Mouse (Mus musculus): ENCODE data around the gene Grk5. TPM values are rescaled to one million over a fixed set of nuclear protein-coding genes. Genes with fewer than 3 reads are reported as not detected.
A peak's percentile ranks its signal among the peaks of the same experiment; 100 is the strongest.

Grk5 gene
- polyA plus RNA-seq, 1 experiment from 2014 or later = 2.4 TPM

DNA sequence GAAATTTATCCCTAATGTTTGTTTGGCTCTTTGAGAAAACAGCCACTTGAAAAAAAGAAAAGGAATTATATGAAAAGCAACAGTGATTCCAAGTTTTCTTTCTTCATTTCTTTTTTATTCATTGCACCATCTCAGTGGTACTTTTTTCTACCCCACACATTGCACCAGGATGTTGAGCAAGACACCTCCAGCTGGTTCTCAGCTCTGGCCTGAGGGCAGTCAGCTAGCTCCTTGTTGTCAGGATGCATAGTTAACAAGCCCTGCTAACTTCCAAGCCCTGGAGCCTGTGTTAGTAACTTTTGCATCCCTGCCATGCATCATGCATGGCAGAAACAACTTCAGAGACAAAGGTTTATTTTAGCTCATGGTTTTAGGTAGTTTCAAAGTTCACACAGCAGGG is 163.2 kb downstream of the Grk5 start:
- peaks cover 15% of the 10 kb centered on the region for H3K4me1 ChIP-seq
- DNase-seq (ENCODE audit: low spot score) = no peak

DNA sequence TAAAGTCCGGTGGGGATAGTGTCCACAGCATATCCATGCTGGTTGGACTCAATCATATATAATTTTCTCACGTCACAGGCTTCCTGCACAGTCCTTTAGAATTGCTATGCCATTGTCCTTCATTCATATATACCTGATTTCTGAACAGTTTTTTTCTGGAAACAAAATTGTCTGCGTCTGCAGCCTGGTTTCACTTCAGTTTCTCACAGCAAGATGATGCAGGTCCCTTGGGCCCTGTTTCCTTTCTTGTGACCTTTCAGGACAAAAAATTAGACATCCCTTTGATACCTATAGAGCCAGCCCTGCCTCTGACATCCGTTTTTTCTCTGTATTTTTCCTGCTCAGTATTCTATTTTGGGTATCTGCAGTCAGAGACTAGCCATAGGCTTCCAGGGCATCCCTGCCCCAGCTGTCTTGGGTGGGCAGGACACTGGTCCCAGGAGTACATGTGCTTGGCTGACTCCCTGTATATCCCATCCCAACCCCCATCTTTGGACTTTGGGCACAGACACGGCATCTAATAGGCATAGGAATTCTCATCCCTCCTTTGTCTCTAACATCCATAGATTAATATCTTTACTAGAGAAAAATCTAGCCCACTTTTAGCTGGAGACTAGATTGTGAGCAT is 167.3 kb downstream of the Grk5 start:
- H3K27ac ChIP-seq (replicated peaks) = peak overlapping the region; percentile 60
- 62% methylated on average over 5 of the region's 5 CpGs for WGBS

More for the DNA sequence above, 163.2 kb downstream of the Grk5 start:
- H3K4me3 ChIP-seq = no peak overlapping the region
- no peaks in the 10 kb centered on the region for H3K27me3 ChIP-seq (replicated peaks; ENCODE audit: low read depth, poor library complexity, severe bottlenecking)
- H3K9me3 ChIP-seq = no peaks in the 10 kb centered on the region
- no peak overlapping the region for H3K27ac ChIP-seq (replicated peaks)
- H3K36me3 ChIP-seq (replicated peaks) = no peaks in the 10 kb centered on the region

GRCm38 (mm10) chr19:61057581-61057980 is 168.0 kb downstream of the Grk5 start:
- Histone ChIP-seq H3K4me1 (peaks cover 33% of the 10 kb centered on the region), H3K9me3 (no peaks in the 10 kb centered on the region), H3K27ac (replicated peaks) (0 out of 2 replicates have a peak overlapping the region, but pooled peaks have one; percentile 60), H3K36me3 (replicated peaks) (no peaks in the 10 kb centered on the region), H3K4me3 (no peak overlapping the region), H3K27me3 (replicated peaks; ENCODE audit: low read depth, poor library complexity, severe bottlenecking) (no peaks in the 10 kb centered on the region)
- peak; percentile 56 for DNase-seq (ENCODE audit: low spot score)
- 14% methylated on average over 3 of the region's 3 CpGs for WGBS

More for the DNA sequence above, 167.3 kb downstream of the Grk5 start:
- DNase-seq (ENCODE audit: low spot score) = no peak
- H3K27me3 ChIP-seq (replicated peaks; ENCODE audit: low read depth, poor library complexity, severe bottlenecking) = no peaks in the 10 kb centered on the region
- no peaks in the 10 kb centered on the region for H3K36me3 ChIP-seq (replicated peaks)
- peaks cover 33% of the 10 kb centered on the region for H3K4me1 ChIP-seq
- H3K9me3 ChIP-seq = no peaks in the 10 kb centered on the region
- no peak overlapping the region for H3K4me3 ChIP-seq

- peaks cover 3% of the 10 kb centered on the region; the same call in 1 of the 2 replicates for H3K36me3 ChIP-seq (replicated peaks)
- H3K27ac ChIP-seq (replicated peaks) = no peak overlapping the region
- no peak for DNase-seq (ENCODE audit: low spot score)
- no peaks in the 10 kb centered on the region for H3K27me3 ChIP-seq (replicated peaks; ENCODE audit: low read depth, poor library complexity, severe bottlenecking)
- peaks cover 9% of the 10 kb centered on the region for H3K4me1 ChIP-seq
- WGBS = 88% methylated on average over 3 of the region's 3 CpGs
- no peaks in the 10 kb centered on the region for H3K9me3 ChIP-seq
- H3K4me3 ChIP-seq = no peak overlapping the region
Observed at GRCm38 (mm10) chr19:61064386-61064785, 174.8 kb downstream of the Grk5 start.

- no peaks in the 10 kb centered on the region for H3K27me3 ChIP-seq (replicated peaks; ENCODE audit: low read depth, poor library complexity, severe bottlenecking)
- peaks cover 9% of the 10 kb centered on the region for H3K4me1 ChIP-seq
- H3K4me3 ChIP-seq = no peak overlapping the region
- no peaks in the 10 kb centered on the region for H3K9me3 ChIP-seq
- H3K36me3 ChIP-seq (replicated peaks) = peaks cover 3% of the 10 kb centered on the region; the same call in 1 of the 2 replicates
- 95% methylated on average over 1 of the region's 1 CpGs for WGBS
- DNase-seq (ENCODE audit: low spot score) = no peak
- no peak overlapping the region for H3K27ac ChIP-seq (replicated peaks)
Observed at GRCm38 (mm10) chr19:61065011-61065410, 175.5 kb downstream of the Grk5 start.

DNA sequence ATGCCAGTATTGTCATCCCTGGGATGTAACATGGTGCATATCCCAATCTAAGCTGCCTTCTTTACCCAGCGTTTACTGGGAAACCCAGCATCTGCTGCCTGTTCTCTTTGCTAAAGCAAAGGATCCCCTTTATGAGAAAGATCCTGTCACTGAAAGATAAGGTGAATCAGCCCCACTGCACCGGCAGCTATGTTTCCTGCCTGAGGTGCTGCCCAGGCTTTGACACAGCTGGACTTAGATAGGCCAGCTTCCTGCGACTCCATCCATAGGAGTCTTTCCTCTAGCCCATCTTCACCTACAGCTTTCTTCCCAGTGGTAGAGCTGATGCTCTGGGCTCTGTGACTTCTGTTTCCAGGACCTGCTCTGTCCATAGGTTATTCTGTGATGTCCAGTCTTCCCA is 189.1 kb downstream of the Grk5 start:
- no peaks in the 10 kb centered on the region for H3K9me3 ChIP-seq
- WGBS = 89% methylated on average over 3 of the region's 3 CpGs
- H3K4me1 ChIP-seq = no peaks in the 10 kb centered on the region
- H3K4me3 ChIP-seq = no peak overlapping the region
- DNase-seq (ENCODE audit: low spot score) = no peak
- no peaks in the 10 kb centered on the region for H3K27me3 ChIP-seq (replicated peaks; ENCODE audit: low read depth, poor library complexity, severe bottlenecking)
- peaks cover 12% of the 10 kb centered on the region for H3K36me3 ChIP-seq (replicated peaks)
- no peak overlapping the region for H3K27ac ChIP-seq (replicated peaks)

DNA sequence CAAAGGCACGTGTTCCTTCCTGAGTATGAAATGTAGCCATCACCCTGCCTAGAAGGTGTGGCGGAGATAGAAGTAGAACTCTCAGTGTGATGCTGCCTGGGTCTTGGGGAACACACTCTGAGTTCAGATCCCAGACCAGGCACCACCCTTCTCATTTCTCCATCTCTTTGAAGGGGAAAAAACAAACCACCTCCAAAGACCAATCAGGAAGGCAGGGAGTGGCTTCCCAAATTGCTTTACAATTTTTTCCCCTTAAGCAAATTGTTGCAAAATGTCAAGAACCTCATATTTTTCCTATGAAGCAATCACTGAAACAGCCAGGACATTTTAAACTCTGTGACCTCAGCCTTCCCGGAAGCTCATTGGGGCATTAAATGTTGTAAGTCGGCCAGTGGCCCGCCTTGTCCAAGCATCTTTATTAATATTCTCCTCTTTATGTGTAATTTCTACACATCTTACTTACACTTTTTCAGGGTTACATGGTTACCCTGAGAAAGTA is 190.8 kb downstream of the Grk5 start:
- Histone ChIP-seq H3K9me3 (no peaks in the 10 kb centered on the region), H3K4me3 (no peak overlapping the region), H3K4me1 (no peaks in the 10 kb centered on the region), H3K27me3 (replicated peaks; ENCODE audit: low read depth, poor library complexity, severe bottlenecking) (no peaks in the 10 kb centered on the region), H3K36me3 (replicated peaks) (peaks cover 16% of the 10 kb centered on the region), H3K27ac (replicated peaks) (no peak overlapping the region)
- WGBS = 92% methylated on average over 5 of the region's 5 CpGs
- DNase-seq (ENCODE audit: low spot score) = no peak

DNA sequence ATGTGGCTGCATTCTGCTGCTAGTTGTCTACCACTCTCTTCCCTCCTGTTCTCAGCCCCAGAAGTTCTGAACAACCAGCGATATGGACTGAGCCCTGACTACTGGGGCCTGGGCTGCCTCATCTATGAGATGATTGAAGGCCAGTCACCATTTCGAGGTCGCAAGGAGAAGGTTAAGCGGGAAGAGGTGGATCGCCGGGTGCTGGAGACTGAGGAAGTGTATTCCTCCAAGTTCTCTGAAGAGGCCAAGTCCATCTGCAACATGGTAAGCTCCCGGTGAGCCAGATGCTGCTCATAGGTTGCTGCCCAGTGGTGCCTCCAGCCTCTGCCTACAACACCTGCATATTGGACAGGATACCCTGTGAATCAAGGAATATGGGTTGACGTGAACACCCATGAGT is 193.5 kb downstream of the Grk5 start:
- no peaks in the 10 kb centered on the region for H3K27me3 ChIP-seq (replicated peaks; ENCODE audit: low read depth, poor library complexity, severe bottlenecking)
- no peaks in the 10 kb centered on the region for H3K9me3 ChIP-seq
- peaks cover 15% of the 10 kb centered on the region for H3K36me3 ChIP-seq (replicated peaks)
- no peak overlapping the region for H3K4me3 ChIP-seq
- no peak overlapping the region for H3K27ac ChIP-seq (replicated peaks)
- 92% methylated on average over 8 of the region's 8 CpGs for WGBS
- H3K4me1 ChIP-seq = no peaks in the 10 kb centered on the region
- no peak for DNase-seq (ENCODE audit: low spot score)

DNA sequence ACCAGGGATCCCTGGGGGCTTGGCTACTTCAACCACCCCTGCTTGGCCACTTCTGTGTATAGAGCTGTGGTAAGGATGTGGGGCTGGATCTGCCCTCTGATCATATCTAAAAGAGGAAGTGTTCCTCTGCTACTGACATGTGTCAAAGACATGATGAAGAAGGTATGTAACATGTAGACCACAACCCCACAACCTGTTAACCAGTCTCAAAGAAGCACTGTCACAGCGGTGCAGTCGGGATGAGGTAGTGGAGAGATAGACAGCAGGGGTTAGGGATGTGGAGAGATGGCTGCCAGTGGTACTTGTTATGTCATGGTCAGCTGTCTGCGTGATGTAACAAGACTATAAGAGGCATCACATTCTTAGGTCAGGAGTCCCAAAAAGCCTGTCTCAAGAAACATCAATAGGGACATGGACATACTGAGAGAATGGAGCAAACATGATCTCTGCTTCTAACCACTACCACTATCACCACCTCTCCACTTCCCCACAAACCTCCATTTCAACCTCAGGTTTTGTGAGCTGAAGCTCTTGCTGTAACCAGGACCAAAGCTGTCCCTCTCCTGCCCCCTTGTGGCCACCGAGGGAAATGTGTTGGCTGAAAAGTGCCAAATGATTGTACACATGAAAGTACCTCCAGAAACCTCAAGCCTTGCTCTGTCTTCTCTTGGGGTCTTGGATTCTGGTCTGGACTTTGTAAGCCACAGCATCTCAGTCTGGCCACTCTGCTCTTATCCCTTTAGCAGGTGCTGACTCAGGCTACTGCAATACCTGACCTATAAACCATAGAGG is 194.8 kb downstream of the Grk5 start:
- 49% methylated on average over 4 of the region's 4 CpGs for WGBS
- Histone ChIP-seq H3K36me3 (replicated peaks) (peaks cover 20% of the 10 kb centered on the region), H3K9me3 (no peaks in the 10 kb centered on the region), H3K27ac (replicated peaks) (no peak overlapping the region), H3K27me3 (replicated peaks; ENCODE audit: low read depth, poor library complexity, severe bottlenecking) (no peaks in the 10 kb centered on the region), H3K4me3 (no peak overlapping the region), H3K4me1 (no peaks in the 10 kb centered on the region)
- DNase-seq (ENCODE audit: low spot score) = peak; percentile 88

DNA sequence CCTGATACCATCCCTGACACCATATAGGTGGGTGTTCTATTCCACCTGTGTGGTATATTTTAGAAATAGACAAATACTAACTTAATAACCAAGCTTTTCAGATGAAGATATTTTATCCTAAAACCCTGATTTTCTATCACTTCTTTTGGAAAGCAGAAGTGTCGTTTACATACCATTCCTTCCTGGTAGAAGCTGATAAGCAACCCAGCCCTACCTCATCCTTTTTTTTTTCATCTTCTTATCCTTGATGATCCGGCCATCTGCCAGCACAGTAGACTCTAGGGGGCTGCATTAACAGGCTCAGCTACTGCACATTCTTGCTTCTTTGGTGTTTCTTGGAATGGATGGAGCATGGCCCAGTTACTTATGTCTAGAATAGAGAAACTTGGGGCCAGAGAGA is 195.7 kb downstream of the Grk5 start:
- Histone ChIP-seq H3K27ac (replicated peaks) (no peak overlapping the region), H3K27me3 (replicated peaks; ENCODE audit: low read depth, poor library complexity, severe bottlenecking) (no peaks in the 10 kb centered on the region), H3K4me1 (no peaks in the 10 kb centered on the region), H3K9me3 (no peaks in the 10 kb centered on the region), H3K36me3 (replicated peaks) (peaks cover 20% of the 10 kb centered on the region), H3K4me3 (no peak overlapping the region)
- 84% methylated on average over 2 of the region's 2 CpGs for WGBS
- no peak for DNase-seq (ENCODE audit: low spot score)

DNA sequence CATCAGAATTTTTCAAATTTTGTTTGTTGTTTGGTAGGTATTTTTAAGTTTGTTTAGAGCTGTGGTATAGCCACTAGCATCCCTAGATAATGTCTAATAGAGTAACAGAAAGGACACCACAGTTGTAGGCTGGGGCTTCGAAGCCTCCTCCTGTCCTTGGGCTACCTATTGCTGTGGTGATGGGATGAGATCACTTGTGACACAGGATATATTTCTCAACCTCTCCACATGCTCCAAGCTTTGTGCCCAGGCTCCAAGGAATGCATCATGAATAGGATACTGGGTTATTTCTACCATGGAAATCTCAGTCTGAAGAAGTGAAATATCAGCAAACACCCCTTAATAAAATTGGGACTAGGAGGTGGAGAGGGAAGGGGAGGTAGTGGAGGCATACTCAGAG is 198.2 kb downstream of the Grk5 start:
- no peak overlapping the region for H3K4me3 ChIP-seq
- DNase-seq (ENCODE audit: low spot score) = no peak
- H3K4me1 ChIP-seq = no peaks in the 10 kb centered on the region
- H3K9me3 ChIP-seq = no peaks in the 10 kb centered on the region
- H3K36me3 ChIP-seq (replicated peaks) = peaks cover 35% of the 10 kb centered on the region
- H3K27me3 ChIP-seq (replicated peaks; ENCODE audit: low read depth, poor library complexity, severe bottlenecking) = no peaks in the 10 kb centered on the region
- 93% methylated on average over 1 of the region's 1 CpGs for WGBS
- H3K27ac ChIP-seq (replicated peaks) = no peak overlapping the region

DNA sequence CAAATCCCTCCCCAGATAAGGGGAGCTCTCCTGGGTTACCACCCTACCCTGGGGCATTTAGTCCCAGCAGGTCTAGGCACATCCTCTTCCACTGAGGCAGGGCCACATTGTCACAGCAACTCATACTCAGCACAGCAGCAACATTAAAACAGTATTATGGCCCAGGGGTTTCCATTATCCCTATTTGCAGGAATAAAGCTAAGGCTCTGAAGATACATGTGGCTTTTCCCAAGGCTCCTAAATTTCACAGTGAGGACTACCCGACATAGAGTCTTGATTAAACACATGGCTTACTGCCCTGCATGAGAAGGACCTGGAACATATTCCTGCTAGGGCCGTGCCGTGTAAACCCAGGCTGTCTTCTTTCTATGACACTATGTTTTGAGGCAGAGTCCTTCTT is 199.5 kb downstream of the Grk5 start:
- Histone ChIP-seq H3K27me3 (replicated peaks; ENCODE audit: low read depth, poor library complexity, severe bottlenecking) (no peaks in the 10 kb centered on the region), H3K4me3 (no peak overlapping the region), H3K36me3 (replicated peaks) (peaks cover 38% of the 10 kb centered on the region), H3K9me3 (no peaks in the 10 kb centered on the region), H3K4me1 (no peaks in the 10 kb centered on the region), H3K27ac (replicated peaks) (no peak overlapping the region)
- no peak for DNase-seq (ENCODE audit: low spot score)
- WGBS = 91% methylated on average over 3 of the region's 3 CpGs

DNA sequence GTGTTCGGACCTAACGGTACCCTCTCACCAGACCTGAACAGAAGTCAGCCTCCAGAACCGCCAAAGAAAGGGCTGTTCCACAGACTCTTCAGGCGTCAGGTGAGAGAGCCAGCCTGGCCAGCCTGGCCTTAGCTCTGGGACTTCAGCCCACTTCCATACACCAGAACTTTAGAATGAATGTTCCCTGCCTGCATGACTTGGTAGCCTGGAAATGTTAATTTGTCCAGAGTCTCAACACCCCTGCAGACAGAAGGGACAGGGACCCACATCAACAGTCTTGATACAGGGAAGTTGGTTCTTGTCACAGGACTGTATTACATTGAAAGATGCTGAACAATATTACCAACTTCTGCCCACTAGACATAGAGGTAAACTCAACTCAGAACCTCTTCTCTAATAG is 201.0 kb downstream of the Grk5 start:
- 90% methylated on average over 4 of the region's 4 CpGs for WGBS
- peaks cover 39% of the 10 kb centered on the region for H3K36me3 ChIP-seq (replicated peaks)
- no peak overlapping the region for H3K27ac ChIP-seq (replicated peaks)
- no peaks in the 10 kb centered on the region for H3K27me3 ChIP-seq (replicated peaks; ENCODE audit: low read depth, poor library complexity, severe bottlenecking)
- no peaks in the 10 kb centered on the region for H3K4me1 ChIP-seq
- H3K9me3 ChIP-seq = no peaks in the 10 kb centered on the region
- DNase-seq (ENCODE audit: low spot score) = no peak
- H3K4me3 ChIP-seq = no peak overlapping the region
